Mouse (Mus musculus) C2C12 (cell line): ENCODE results near the gene Ubxn7.

Source experiments
- CTCF ChIP-seq: IDR thresholded peaks from one replicate; pipeline ENCODE4 v1.5.1; 2011; ENCODE audit not compliant: control insufficient read depth, insufficient read depth, insufficient read length
- MAX ChIP-seq: IDR thresholded peaks from one replicate; pipeline ENCODE4 v1.6.1; 2011; ENCODE audit warnings: mild to moderate bottlenecking, control low read depth
- MYOD1 ChIP-seq: IDR thresholded peaks from one replicate; pipeline ENCODE4 v1.6.1; 2011; ENCODE audit warnings: low read depth; ENCODE audit not compliant: control insufficient read depth, insufficient read length
- MYOG ChIP-seq: IDR thresholded peaks from one replicate; pipeline ENCODE4 v1.6.1; 2011; ENCODE audit not compliant: control insufficient read depth, insufficient read length; ENCODE audit errors: extremely low read depth
- USF1 ChIP-seq: IDR thresholded peaks from one replicate; pipeline ENCODE4 v1.6.1; 2011; ENCODE audit warnings: low read depth, mild to moderate bottlenecking, control low read depth, moderate library complexity

- TF ChIP-seq CTCF (no peak), MAX (no peak), USF1 (no peak), MYOD1 (no peak), MYOG (no peak)
Measured at GRCm38 (mm10) chr16:32436657-32437056, 104.6 kb downstream of the Ubxn7 start.
